Mouse (Mus musculus) adrenal gland, adult 18-20 months (tissue): ENCODE measurements around the gene Btbd35f12. TPM values are rescaled to one million over a fixed set of nuclear protein-coding genes. Genes with fewer than 3 reads are reported as not detected.
"Not testable (repeated sequence)": the region's sequence is repeated elsewhere in the genome, so short reads cannot be mapped to it uniquely, and the experiment has no call there.

ENCODE experiments used
- DNase-seq, 2 experiments: peaks; one replicate each; pipeline ENCODE4 v3.0.0; 2021 to 2022; ENCODE audit warnings: low spot score in 2 of 2
- long read RNA-seq, 2 experiments: library from polyadenylated mRNA; stranded (forward); transcript quantifications; one replicate each; pipeline ENCODE4 v2.0.0; 2021
- total RNA-seq, 2 experiments: library from RNA; stranded (reverse); gene quantifications; 1 replicate in 1 of 2; 2 replicates in 1 of 2; pipeline ENCODE4 v1.2.3; 2021

The Btbd35f12 gene
- total RNA-seq: not detected
- long read RNA-seq, experiment 1: 0 reads
- long read RNA-seq, experiment 2: 0 reads

GRCm38 (mm10) chrX:33313079-33313478 is at the start of gene Btbd35f12:
Gene Btbd35f12 (plus strand): TSS chrX:33313379.
- not testable (repeated sequence) for DNase-seq

- DNase-seq: not testable (repeated sequence)
These were observed 40.1 kb downstream of the Btbd35f12 start for GRCm38 (mm10) chrX:33353254-33353653.

Other genes starting within 250 kb of the Btbd35f12 start
- not detected for gene Spin2-ps6, start 78.5 kb upstream of the Btbd35f12 start, total RNA-seq